Mouse (Mus musculus): ENCODE measurements at regions not wholly inside any gene's neighbourhood (a gene's known extent, or its start where the extent isn't known, plus 50 kb on each side); places are given as distances from the start of the nearest gene placed in this dataset.
"Not testable (repeated sequence)": the region's sequence is repeated elsewhere in the genome, so short reads cannot be mapped to it uniquely, and the experiment has no call there.

DNA sequence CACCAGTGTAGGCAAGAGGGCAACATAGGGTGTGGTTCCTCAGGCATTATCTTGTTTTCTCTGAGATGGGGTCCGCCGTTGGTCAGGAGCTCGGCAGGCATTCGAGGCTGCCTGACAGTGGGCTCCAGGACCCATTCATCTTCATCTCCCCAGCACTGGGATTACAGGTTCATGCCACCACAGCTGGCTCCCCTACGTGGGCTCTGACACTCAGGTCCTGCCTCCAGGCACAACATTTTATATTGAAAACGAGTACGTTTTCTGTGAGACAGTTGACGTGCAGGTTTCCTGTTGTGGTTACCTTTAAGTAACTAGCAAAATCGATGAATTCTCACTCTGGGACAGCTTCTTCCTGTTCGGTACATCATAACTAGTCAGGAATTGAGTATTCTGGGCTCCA is 157.3 kb upstream of the Arglu1 start:
- in situ Hi-C loops (cut with MboI, MseI) = no loop called here

DNA sequence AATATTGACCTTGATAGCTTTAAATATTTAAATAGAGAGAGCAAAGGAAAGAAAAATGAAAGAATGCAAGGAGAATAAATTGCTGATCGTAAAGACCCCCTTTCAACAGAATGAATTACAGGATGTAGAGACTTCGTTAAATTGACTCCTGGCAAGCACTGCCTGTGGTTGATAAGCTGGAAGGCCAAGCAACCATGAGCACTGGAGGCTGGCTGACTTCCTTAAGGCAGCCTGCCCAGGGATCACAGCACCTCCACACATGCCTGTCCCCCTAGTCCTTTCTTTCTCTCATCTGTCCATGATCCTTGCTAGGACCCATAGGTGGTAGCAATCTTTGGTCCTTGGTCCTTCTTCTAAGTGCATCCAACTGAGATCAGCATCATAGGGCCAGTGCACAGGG is 152.0 kb upstream of the Arglu1 start:
- in situ Hi-C loops (cut with MboI, MseI) = no loop called here

DNA sequence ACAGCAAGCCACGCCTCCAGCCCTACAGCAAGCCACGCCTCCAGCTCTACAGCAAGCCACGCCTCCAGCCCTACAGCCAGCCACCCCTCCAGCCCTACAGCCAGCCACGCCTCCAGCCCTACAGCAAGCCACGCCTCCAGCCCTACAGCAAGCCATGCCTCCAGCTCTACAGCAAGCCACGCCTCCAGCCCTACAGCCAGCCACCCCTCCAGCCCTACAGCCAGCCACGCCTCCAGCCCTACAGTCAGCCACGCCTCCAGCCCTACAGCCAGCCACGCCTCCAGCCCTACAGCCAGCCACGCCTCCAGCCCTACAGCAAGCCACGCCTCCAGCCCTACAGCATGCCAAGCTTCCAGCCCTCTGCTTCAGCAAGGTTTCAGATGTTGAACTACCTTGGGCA is 145.8 kb upstream of the Arglu1 start:
- in situ Hi-C loops (cut with MboI, MseI) = not testable (repeated sequence)

DNA sequence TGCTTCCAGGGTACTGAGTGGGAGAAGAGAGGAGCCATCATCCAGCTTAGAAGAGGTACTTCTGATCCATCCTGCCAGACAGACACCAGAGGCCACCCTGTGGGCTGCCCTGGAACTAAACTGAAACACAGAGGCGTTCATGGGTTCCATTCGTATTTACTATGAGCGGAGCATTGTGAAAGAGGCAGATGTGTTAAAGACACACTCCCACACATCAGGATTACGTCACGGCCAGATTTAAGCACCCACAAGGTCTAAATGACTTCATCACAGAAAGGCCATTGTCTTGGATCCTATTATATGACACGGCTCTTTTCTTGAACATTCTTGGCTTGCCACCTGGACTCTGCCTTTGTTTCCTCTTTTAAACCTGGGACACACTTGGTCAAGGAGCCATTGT is 141.0 kb upstream of the Arglu1 start:
- in situ Hi-C loops (cut with MboI, MseI) = no loop called here

DNA sequence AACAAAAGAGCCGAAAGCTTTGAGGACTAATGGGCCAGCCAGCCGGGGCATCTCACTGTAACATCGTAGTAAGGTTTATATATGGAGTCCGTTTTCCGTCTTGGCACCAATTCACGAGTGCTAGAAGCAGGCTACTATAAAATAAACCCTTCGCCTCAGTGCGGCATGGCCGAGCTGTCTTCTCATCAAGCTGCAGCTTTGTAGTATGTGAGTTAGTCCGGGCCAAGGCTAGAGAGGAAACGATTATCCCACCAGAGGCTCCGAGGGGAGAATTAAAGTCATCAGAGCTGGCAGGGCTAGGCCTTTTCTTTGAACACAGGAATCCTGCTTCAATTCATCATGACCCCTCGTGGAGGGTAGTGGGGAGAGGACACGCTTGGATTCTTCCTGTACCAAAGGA is 138.9 kb upstream of the Arglu1 start:
- in situ Hi-C loops (cut with MboI, MseI) = no loop called here

DNA sequence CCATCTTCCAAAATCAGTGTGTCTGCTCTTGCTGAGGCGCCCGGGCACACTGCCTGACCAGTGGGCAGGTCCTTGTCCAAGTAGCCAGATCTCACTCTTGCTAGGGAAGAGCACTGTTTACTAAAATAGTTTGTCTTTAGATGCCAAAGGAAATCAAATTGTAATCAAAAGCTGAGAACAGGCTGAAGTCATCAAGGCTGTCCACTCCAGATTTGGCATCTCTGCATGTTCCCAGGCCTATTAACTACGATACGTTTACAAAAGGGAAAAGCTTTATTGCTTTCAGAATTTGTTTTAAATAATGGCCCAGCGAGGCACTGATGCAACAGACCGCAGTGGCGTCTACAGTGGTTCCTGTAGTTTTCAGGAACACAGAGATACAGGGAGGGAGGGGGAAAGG is 137.2 kb upstream of the Arglu1 start:
- in situ Hi-C loops (cut with MboI, MseI) = no loop called here

DNA sequence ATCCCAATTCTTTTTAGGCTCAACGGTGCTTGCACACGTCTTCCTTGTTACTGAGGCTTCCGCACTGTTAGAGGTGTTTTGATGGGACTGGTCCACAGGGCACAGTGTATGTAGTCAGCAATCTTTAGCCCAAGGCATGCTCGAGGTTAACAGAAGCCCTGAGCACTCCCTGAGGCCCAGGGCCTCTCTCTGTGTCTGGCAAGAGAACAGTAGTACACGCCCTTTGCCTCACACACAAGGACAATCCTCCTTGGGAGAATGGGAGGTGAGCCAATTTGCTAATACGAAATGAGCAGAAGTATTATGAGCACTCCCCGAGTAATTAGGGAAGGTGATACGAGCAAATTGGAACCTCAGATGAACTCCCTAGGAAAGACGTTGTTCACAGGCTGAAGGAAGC is 136.5 kb upstream of the Arglu1 start:
- in situ Hi-C loops (cut with MboI, MseI) = no loop called here

DNA sequence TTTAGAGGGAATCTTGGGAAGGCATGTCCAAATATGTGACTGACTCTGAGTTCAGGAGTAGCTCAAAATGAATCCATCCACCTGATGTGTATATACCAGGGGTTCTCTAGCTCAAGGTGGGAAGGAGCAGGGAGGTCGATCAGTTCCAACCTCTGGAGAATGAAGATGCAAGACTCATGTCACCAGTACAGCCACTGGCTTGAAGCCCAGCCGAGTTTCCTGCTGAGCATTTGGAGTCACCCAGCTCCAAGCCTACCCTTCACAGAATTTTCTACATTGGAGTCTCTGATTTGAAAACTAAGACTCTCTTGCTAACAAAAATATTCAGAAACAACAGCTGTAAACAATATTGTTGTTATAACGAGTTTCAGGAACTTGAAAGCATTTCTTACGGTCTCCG is 134.6 kb upstream of the Arglu1 start:
- in situ Hi-C loops (cut with MboI, MseI) = no loop called here

DNA sequence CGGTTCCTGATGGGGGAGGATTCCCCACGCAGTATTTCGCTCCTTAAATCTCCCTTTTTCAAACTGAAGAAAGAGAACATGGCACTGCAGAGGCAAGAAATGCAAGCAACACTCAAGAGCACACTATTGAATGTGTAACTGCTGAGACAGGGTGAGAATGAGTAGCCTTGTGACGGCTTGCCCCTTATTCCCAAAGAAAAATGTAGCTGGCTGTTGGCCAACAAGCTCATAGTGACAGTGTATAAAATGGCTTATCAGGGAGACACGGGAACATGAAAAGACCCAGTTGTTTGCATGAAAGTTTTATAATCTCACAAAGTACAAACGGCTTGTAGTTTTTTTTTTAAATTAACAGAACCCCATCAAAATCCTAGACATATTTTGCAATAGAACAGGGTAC is 130.8 kb upstream of the Arglu1 start:
- in situ Hi-C loops (cut with MboI, MseI) = no loop called here

DNA sequence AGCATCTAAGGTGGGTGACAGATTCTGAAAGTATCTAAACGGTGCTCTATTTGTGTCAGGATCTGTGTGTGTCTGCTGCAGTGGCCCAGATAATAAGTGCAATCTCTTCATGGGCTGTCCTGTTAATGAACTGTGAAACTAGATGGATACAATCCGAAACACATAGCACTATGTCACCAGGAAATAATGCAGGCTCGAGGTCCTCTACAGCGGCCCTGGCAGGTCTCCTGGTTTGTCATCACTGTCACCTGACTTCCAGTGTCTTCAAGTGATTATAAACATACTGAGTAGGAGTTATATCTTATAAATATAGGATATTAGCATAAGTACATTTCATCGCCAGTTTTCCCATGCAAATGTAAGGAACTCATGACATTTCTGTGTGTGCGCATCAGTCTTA is 130.3 kb upstream of the Arglu1 start:
- in situ Hi-C loops (cut with MboI, MseI) = no loop called here

DNA sequence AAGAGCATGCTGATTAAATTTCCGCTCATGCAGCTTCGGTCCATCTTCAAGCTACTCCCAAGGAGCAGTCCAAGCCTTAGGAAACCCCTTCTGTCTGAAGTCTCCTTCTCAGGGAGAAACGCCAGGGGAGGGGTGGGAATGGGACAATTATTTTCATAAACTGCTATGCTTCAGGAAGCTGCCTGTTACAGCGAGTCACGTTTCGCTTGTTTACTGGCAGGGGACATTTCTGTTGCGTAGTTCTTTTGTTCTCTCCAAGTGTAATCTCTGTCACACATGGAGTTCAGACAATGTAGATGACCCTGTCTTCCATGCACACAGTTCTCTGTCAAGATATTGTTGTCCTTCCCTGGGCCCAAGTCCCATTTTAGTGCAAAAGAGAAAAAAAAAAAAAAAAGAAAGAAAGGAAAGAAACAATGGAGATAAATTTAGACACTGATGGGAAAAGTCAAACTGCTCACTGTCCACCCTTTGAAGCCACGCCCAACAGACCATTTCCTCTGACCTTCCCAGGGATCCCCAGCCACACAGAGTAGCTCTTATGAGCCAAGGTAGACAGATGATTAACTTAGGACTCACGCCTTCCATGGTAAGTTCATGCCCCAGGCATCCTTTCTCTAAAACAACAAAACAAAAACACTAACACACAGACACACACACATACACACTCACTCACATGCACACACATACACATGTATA is 129.1 kb upstream of the Arglu1 start:
- in situ Hi-C loops (cut with MboI, MseI) = no loop called here

DNA sequence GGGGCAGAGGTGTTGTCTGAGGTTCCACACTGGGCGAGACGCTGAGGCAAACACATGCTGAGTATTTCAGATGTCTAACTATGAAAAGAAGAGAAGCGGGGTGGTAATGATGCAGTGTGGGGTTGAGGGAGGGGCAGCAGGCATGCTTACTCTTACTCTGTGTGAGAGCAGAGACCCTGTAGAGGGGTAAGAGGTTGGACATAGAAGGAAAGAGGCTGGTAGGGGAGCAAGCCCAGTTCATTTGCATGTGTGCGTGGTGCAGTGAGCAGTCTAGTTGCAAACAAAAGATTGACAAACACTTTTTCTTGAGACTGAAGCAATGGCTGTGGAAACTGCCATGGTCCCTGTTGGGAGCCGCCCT is 122.5 kb upstream of the Arglu1 start:
- in situ Hi-C loops (cut with MboI, MseI) = no loop called here

DNA sequence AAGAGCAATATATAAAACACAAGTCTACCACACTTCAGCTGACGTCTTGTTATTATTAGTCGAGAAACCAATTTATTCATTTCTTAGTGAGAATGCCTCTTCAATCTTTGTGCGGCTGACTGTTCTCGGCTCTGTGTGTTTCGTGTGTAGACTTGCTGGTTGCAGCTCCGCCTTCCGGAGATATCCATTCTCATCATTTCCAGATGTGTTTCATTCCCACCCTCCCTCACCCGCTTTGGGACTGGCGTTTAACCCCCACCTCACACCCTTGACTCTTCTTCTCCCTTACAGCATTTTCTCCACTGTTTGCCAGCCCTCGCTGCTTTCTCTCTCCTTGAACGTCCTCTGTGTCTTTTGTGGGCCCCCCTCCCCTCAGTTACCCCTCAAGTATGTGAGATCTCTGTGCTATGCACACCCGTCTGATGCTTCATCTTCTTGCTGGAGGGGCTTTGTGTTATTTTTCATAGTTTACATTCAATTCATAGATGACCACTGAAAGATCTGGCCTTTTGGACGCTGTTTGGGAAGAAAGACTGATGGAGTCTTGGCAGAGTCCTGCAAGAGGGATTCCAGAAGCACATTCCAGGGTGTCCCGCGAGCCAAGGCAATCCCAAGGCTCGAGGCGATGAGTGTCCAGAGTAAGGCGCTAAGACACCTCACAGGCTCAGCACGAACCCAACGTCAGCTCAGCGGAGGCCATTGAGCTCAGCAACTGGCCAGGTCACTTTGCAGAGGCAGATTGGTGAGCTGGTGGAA is 121.9 kb upstream of the Arglu1 start:
- in situ Hi-C loops (cut with MboI, MseI) = no loop called here

DNA sequence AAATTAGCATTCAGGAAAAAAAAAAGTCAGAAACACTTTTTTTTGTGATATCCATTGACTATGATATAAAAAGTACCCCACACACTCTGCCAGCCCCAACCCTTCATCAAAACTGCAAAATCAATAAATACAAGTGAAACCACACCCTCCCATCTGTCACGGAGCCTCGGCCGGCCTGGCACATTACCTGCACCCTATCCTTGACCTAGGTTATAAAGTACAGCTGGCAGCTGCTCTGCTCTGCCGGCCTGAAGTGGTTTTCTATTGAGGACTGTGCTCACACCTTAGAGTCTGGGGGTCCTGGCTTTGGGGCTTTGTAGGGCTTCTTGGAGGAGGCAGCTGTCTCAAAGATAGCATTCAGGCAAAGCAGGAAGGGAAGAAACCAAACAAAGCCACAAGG is 120.6 kb upstream of the Arglu1 start:
- in situ Hi-C loops (cut with MboI, MseI) = no loop called here

DNA sequence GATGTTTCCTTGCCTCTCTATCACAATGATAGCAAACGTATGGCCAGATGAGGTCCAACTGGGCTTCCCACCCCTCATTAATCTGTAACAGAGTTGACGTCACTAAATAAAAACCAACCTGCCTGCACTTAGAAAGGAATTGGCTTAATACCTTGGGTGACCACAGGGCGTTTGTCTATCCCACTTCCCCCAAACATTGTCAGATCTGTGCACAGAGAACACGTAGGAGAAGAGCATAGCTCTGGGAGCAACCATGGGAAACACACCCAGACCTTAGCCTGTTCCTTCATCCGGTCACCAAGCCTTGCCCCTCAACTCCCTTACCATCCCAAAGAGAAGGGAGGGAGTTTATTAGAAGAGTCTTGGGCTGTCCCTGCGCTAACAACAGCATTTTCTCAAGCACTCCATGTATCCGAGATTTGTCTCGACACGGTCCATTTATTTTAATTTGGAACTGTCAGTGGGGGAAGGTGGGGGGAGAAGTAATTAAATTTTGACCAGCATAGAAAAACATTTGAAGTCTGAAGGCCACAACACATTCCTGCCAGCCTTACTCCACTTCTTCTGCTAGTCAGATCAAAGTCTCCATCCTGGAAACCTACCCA is 119.6 kb upstream of the Arglu1 start:
- in situ Hi-C loops (cut with MboI, MseI) = no loop called here

DNA sequence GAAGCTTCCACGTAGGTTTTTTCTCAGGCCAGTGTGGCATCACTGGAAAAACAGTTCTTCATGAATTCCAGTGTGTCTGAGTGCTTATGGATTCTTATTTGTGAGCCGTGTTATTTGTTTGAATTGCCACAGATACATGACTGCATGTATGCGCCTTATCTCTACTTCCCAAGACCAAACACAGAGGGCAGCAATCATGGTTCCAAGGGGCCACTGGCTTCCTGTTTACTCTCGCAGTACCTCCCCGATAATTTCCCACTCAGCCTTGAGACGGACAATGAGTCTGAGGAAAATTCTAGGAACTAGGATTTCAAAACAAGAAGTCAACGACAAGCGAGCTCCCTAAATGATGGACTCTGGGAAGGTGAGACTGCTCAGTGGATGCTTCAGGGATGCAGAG is 119.0 kb upstream of the Arglu1 start:
- in situ Hi-C loops (cut with MboI, MseI) = no loop called here

DNA sequence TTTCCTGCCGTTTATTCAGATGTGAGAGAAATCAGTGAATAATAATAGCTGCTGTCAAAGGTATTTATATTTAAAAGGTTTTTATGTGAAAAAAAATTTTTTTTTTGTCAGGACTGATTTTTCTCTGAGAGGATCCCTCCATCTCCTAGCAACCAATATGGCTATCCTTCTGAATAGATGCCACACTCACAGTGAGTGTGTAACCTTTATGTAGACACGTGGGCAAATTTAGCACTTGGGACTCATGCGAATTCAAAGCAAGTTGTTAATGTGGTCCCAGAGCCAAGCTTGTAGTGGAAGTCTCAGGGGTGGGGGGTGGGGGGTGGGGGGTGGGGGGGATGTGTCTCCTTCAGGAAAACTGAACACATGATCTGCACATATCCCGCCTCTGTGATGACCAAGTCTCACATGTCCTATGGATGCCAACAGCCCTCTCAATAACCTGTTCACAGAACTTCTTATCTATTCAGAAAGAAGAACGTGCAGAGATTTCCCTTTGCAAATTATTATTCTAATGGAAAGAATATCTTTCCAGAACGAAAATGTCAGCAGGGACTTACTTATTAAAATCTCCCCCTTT is 112.5 kb upstream of the Arglu1 start:
- in situ Hi-C loops (cut with MboI, MseI) = no loop called here

DNA sequence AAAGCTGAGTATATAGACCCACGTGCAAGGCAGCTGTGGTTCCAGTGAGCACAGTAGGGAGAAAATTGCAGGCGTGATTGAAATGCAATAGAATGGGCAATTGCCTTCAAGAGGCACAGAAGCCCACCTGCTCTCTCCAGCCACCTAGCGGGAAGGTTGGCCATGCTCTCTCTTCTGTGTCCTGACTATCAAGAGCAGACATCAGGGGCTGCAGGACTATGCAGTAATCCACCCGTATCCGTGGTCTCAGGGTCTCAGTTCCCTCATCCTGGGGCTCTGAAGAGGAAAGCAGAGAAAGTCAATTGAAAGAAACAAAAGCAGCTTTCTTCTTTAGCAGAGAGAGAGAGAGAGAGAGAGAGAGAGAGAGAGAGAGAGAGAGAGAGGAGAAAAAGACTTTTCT is 112.0 kb upstream of the Arglu1 start:
- in situ Hi-C loops (cut with MboI, MseI) = no loop called here

DNA sequence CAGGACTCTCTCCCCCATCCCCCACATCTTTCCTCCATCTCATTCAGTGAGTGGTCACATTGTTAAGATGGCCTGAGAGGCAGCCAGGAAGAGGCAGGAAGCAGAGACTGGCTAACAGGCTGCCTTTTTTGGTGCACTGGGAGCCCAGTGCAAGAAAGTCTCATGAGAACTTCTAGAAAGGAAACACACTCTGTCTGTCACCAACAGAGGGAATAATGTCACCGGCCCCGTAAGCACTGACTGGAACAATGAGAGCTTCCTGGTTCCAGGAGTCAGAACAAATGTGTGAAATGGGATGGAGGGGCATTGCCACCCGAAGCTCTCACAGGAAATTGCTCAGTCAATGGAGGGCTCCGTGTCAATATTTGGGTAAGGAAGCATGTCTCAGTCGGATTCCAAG is 111.3 kb upstream of the Arglu1 start:
- in situ Hi-C loops (cut with MboI, MseI) = no loop called here

DNA sequence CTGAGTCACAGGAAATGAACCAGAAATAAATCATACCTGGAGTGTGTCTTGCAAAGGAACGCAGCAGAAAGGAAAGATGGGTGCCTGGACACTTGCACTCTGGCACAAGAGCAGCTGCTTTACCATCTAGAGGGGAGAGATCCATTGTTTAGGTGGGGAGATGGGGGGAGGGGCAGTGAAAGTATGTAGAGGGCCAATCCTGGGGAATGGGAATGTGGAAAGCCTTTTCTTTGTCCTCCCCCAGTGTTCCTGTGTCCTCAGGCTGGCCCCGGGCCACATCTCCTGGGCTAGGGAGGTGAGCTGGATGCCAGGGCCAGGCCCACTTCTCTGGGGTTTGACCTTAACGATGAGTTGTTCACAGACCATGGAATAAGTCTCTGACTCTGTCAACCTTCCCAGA is 107.2 kb upstream of the Arglu1 start:
- in situ Hi-C loops (cut with MboI, MseI) = no loop called here

DNA sequence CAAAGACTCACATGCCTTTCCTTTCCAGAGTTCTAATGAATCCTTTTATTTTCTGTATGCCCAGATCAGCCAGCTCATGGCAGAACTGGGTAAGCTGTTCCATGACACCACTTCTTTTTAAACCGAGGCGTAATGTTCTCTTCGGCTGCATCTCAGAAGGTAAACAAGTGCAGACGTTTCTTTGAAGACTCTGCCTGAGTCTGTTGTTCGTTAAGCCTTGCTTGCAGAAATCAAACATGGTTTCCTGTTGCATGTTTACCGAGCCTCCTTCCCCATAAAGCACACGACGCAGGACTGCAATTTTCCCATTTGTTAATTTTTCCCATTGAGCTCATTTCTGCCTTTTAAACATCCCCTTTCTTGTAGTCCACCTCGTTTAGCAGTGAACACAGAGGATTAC is 106.6 kb upstream of the Arglu1 start:
- in situ Hi-C loops (cut with MboI, MseI) = no loop called here

DNA sequence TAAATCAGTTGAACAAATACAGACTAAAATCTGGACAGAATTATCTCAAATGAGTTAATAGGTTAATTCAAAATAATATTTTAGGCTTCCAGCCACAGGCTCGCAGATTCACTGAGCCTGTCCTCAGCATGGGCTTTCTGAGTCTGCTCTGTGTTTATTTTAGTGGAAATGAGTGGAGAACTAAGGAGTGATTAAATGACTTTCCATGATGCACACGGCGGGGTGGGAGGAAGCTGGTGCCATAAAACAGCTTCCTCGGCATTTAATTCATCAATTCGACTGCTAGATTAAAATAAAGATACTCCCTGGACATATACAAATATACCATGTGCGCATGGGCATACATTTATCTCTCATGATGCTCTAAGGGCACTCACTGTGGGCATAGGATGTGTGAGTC is 104.4 kb upstream of the Arglu1 start:
- in situ Hi-C loops (cut with MboI, MseI) = no loop called here

DNA sequence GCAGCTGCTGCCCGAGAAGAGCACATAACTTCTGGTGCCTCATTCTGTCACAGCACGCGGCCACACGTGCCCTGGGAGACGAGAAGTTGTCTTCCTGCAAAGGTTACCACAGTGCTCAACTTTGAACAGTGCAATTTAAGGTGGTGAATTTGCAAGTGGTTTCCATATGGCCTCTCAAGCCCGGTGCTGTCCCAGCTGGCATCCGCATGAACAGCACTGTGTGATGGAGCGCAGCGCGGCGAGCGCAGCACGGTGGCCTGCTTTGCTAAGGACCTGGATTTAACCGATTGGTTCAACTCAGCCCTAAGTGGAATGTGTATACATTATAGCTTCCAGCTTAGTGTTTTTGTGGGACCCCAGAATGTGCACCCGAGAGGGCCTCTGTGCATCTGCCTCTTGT is 89.6 kb upstream of the Arglu1 start:
- in situ Hi-C loops (cut with MboI, MseI) = no loop called here

All from regulatory T cell (primary cell).